Mouse (Mus musculus) lung, postnatal 36 days (tissue): ENCODE measurements around the gene Dok5.

Source experiments
- DNase-seq: peaks from one replicate; pipeline ENCODE4 v3.0.0; 2022; ENCODE audit warnings: mixed read lengths

The Dok5 gene

GRCm38 (mm10) chr2:170802984-170803383, 71.4 kb downstream of the Dok5 start:
- DNase-seq: no peak

GRCm38 (mm10) chr2:170807555-170808258, 76.1 kb downstream of the Dok5 start:
- DNase-seq: no peak

- no peak for DNase-seq
Observed at GRCm38 (mm10) chr2:170808259-170808789, 76.7 kb downstream of the Dok5 start.

- DNase-seq: no peak
Observed at GRCm38 (mm10) chr2:170811356-170811755, 79.7 kb downstream of the Dok5 start.

- DNase-seq: no peak
Observed at GRCm38 (mm10) chr2:170816302-170816701, 84.7 kb downstream of the Dok5 start.

- no peak for DNase-seq
Observed at GRCm38 (mm10) chr2:170817112-170817703, 85.6 kb downstream of the Dok5 start.

GRCm38 (mm10) chr2:170826821-170827441, 95.3 kb downstream of the Dok5 start:
- peak; percentile 54 for DNase-seq

GRCm38 (mm10) chr2:170828757-170829156, 97.2 kb downstream of the Dok5 start:
- DNase-seq: no peak

- peak; percentile 1 for DNase-seq
Observed at GRCm38 (mm10) chr2:170829191-170829611, 97.6 kb downstream of the Dok5 start.

- no peak for DNase-seq
Observed at GRCm38 (mm10) chr2:170829988-170830387, 98.4 kb downstream of the Dok5 start.

- no peak for DNase-seq
Observed at GRCm38 (mm10) chr2:170836862-170837261, 105.3 kb downstream of the Dok5 start.

- DNase-seq: no peak
Observed at GRCm38 (mm10) chr2:170837363-170837762, 105.8 kb downstream of the Dok5 start.

- peak; percentile 8 for DNase-seq
Observed at GRCm38 (mm10) chr2:170837824-170838557, 106.4 kb downstream of the Dok5 start.

GRCm38 (mm10) chr2:170841441-170841965, 109.9 kb downstream of the Dok5 start:
- DNase-seq: no peak

GRCm38 (mm10) chr2:170845511-170845910, 113.9 kb downstream of the Dok5 start:
- DNase-seq: no peak

- no peak for DNase-seq
Observed at GRCm38 (mm10) chr2:170850058-170850457, 118.5 kb downstream of the Dok5 start.

- DNase-seq: no peak
Observed at GRCm38 (mm10) chr2:170852337-170852736, 120.7 kb downstream of the Dok5 start.

- no peak for DNase-seq
Observed at GRCm38 (mm10) chr2:170855210-170855609, 123.6 kb downstream of the Dok5 start.

GRCm38 (mm10) chr2:170856085-170856484, 124.5 kb downstream of the Dok5 start:
- peak; percentile 22 for DNase-seq

GRCm38 (mm10) chr2:170857507-170857906, 125.9 kb downstream of the Dok5 start:
- DNase-seq: no peak

- DNase-seq: no peak
Observed at GRCm38 (mm10) chr2:170858640-170859039, 127.0 kb downstream of the Dok5 start.

- no peak for DNase-seq
Observed at GRCm38 (mm10) chr2:170860576-170860975, 129.0 kb downstream of the Dok5 start.

GRCm38 (mm10) chr2:170862799-170863198, 131.2 kb downstream of the Dok5 start:
- no peak for DNase-seq
